Mouse (Mus musculus) liver, embryonic 13.5 days (tissue): Measurements from ENCODE around the gene Il34. TPM values are rescaled to one million over a fixed set of nuclear protein-coding genes. Genes with fewer than 3 reads are reported as not detected.
A peak's percentile ranks its signal among the peaks of the same experiment; 100 is the strongest.
"Not testable (repeated sequence)": the region's sequence is repeated elsewhere in the genome, so short reads cannot be mapped to it uniquely, and the experiment has no call there.

Source experiments
- ATAC-seq: fragments of 200-750 bp; cut with Nextera tagmentation; 2 replicates; pipeline ENCODE4 v1.8.0; 2017; ENCODE audit warnings: low read depth, mild to moderate bottlenecking, moderate number of reproducible peaks, moderate library complexity
- DNase-seq: peaks from one replicate; pipeline ENCODE4 v3.0.0; 2022
- H3K27ac ChIP-seq: fragments of 300-500 bp; sonication (generic); 2 replicates; pipeline ENCODE4 v1.5.1; 2015; ENCODE audit warnings: moderate library complexity, mild to moderate bottlenecking, inconsistent platforms
- H3K27me3 ChIP-seq: fragments of 300-500 bp; sonication (generic); 2 replicates; pipeline ENCODE4 v1.6.1; 2015; ENCODE audit warnings: mild to moderate bottlenecking, inconsistent platforms
- H3K36me3 ChIP-seq: fragments of 300-500 bp; sonication (generic); 2 replicates; pipeline ENCODE4 v1.6.1; 2015; ENCODE audit warnings: mild to moderate bottlenecking, inconsistent platforms
- H3K4me1 ChIP-seq: fragments of 300-500 bp; sonication (generic); replicated peaks from 2 replicates; pipeline ENCODE4 v1.6.1; 2015; ENCODE audit warnings: inconsistent platforms
- H3K4me2 ChIP-seq: fragments of 300-500 bp; sonication (generic); 2 replicates; pipeline ENCODE4 v1.6.1; 2015; ENCODE audit warnings: inconsistent platforms, mild to moderate bottlenecking, moderate library complexity
- H3K4me3 ChIP-seq: fragments of 300-500 bp; sonication (generic); replicated peaks from 2 replicates; pipeline ENCODE4 v1.5.1; 2015; ENCODE audit warnings: mild to moderate bottlenecking, inconsistent platforms
- H3K9ac ChIP-seq: fragments of 300-500 bp; sonication (generic); 2 replicates; pipeline ENCODE4 v1.6.1; 2015; ENCODE audit warnings: mild to moderate bottlenecking, inconsistent platforms
- H3K9me3 ChIP-seq: fragments of 300-500 bp; sonication (generic); replicated peaks from 2 replicates; pipeline ENCODE4 v1.6.1; 2016; ENCODE audit warnings: inconsistent platforms
- WGBS: fragments of 180-500 bp; shearing (Covaris S2); methylation state at CpG from one replicate; pipeline ENCODE4 v1.1.7; 2015; ENCODE audit not compliant: insufficient replicate concordance; 5-methylcytosine and 5-hydroxymethylcytosine counted together
- polyA plus RNA-seq: library from polyadenylated mRNA; unstranded; fragments of >200 nt; fragmentation: Nextera tagmentation; extraction: Ambion mirVana; gene quantifications from 2 replicates; pipeline ENCODE4 v1.2.1, GENCODE M21; 2015

Il34 gene
- polyA plus RNA-seq, 1 experiment from 2014 or later: 0.06 TPM

DNA sequence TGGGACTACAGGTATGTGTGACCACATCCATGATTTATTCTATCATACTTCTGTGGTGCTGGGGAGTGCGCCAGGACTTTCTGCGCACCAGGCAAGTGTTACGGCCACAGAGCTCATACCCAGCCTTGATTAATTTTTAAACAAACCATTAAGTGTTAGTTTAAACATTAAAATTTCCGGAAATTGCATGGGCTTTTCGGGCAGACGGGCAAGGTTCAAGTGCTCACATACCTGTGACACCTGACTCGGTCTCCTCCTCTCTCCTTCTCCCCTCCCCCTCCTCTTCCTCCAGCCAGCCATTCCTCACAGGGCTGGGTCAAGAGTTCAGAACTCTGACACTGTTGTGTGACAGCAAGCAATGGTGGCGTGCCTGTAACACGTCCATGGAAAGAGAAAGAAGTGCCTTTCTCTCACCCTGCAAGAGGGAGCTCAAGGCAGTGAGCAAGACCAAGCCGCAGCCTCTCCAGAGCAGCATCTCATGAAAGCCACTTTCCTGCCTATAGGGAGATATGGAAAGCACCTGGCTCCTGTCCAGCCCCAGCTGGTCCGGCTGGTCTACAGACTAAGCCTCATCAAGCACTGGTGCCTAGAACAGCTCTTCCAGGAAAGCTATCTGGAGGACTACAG lies 13.0 kb downstream of the Il34 start:
- H3K9ac ChIP-seq: no peak overlapping the region
- H3K9me3 ChIP-seq: 0 out of 2 replicates have a peak, but pooled peaks cover 3% of the 10 kb centered on the region
- H3K27me3 ChIP-seq: peaks cover 7% of the 10 kb centered on the region; the same call in 1 of the 2 replicates
- no peaks in the 10 kb centered on the region for H3K36me3 ChIP-seq
- no peak overlapping the region for H3K4me3 ChIP-seq
- WGBS: 61% methylated on average over 11 of the region's 11 CpGs
- no peak overlapping the region for H3K27ac ChIP-seq
- no peak for DNase-seq
- ATAC-seq: no peak
- no peaks in the 10 kb centered on the region for H3K4me1 ChIP-seq
- H3K4me2 ChIP-seq: no peak overlapping the region

DNA sequence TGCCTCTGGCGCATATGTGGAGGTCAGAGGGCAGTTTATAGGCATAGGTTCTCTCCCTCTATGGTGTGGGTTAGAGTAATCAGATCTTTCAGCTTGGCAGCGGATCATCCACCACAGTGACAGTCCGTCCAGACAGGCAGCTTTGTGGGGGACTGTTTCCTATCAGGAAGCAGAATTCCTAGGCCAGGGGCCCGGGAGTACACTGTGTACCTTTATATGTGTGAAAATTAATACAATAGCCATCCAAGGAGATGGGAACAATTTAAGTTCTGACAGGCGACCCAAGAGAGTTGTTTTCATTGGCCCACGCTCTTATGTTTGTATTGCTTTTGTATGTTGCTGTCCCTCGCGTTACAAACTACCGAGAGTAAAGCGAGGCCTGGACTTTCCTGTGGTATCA lies 14.6 kb downstream of the Il34 start:
- Histone ChIP-seq H3K4me1 (peaks cover 4% of the 10 kb centered on the region), H3K9ac (no peak overlapping the region), H3K4me2 (no peak overlapping the region), H3K36me3 (no peaks in the 10 kb centered on the region), H3K4me3 (no peak overlapping the region), H3K27ac (no peak overlapping the region), H3K27me3 (peaks cover 7% of the 10 kb centered on the region; the same call in 1 of the 2 replicates), H3K9me3 (0 out of 2 replicates have a peak, but pooled peaks cover 3% of the 10 kb centered on the region)
- DNase-seq (no peak), ATAC-seq (no peak)
- WGBS: 62% methylated on average over 10 of the region's 10 CpGs

DNA sequence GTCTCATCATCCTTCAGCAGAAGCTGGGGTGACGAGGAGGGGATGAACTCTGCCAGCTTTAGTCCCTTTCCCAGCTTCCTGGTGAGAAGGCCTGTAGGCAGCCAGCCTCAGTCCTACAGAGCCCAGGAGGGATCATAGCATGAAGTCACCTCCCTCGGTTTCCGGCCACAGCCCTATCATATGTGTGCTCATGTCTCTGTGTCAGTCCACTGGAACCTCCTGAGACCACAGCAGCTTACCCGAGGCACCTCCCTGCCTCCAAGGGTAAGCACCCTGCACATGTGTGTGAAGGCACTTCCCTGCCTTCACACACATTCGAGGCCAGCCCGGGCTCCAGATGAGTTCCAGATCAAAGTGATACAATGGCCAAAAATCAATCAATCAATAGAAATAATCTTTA lies 15.5 kb downstream of the Il34 start:
- H3K4me2 ChIP-seq: no peak overlapping the region
- H3K9me3 ChIP-seq: no peaks in the 10 kb centered on the region
- H3K9ac ChIP-seq: no peak overlapping the region
- DNase-seq (no peak), ATAC-seq (no peak)
- WGBS: 27% methylated on average over 6 of the region's 6 CpGs
- peaks cover 7% of the 10 kb centered on the region; the same call in 1 of the 2 replicates for H3K27me3 ChIP-seq
- H3K4me3 ChIP-seq: no peak overlapping the region
- peaks cover 6% of the 10 kb centered on the region for H3K4me1 ChIP-seq
- H3K36me3 ChIP-seq: no peaks in the 10 kb centered on the region
- no peak overlapping the region for H3K27ac ChIP-seq

- 49% methylated on average over 12 of the region's 12 CpGs for WGBS
- no peak overlapping the region for H3K4me2 ChIP-seq
- ATAC-seq: no peak
These were observed 16.2 kb downstream of the Il34 start for GRCm38 (mm10) chr8:110789571-110789970.

GRCm38 (mm10) chr8:110788981-110789380 lies 16.7 kb downstream of the Il34 start:
- Histone ChIP-seq H3K9me3 (no peaks in the 10 kb centered on the region), H3K4me3 (no peak overlapping the region), H3K27ac (no peak overlapping the region), H3K4me1 (peaks cover 6% of the 10 kb centered on the region), H3K27me3 (peaks cover 7% of the 10 kb centered on the region; the same call in 1 of the 2 replicates), H3K36me3 (no peaks in the 10 kb centered on the region), H3K9ac (no peak overlapping the region), H3K4me2 (no peak overlapping the region)
- no peak for DNase-seq
- WGBS: 44% methylated on average over 12 of the region's 12 CpGs
- ATAC-seq: no peak

More at GRCm38 (mm10) chr8:110789571-110789970, 16.2 kb downstream of the Il34 start:
- H3K9ac ChIP-seq: no peak overlapping the region
- H3K36me3 ChIP-seq: no peaks in the 10 kb centered on the region
- H3K4me1 ChIP-seq: peaks cover 6% of the 10 kb centered on the region
- no peak overlapping the region for H3K27ac ChIP-seq
- H3K4me3 ChIP-seq: no peak overlapping the region
- no peak for DNase-seq
- no peaks in the 10 kb centered on the region for H3K9me3 ChIP-seq
- H3K27me3 ChIP-seq: peaks cover 7% of the 10 kb centered on the region; the same call in 1 of the 2 replicates

DNA sequence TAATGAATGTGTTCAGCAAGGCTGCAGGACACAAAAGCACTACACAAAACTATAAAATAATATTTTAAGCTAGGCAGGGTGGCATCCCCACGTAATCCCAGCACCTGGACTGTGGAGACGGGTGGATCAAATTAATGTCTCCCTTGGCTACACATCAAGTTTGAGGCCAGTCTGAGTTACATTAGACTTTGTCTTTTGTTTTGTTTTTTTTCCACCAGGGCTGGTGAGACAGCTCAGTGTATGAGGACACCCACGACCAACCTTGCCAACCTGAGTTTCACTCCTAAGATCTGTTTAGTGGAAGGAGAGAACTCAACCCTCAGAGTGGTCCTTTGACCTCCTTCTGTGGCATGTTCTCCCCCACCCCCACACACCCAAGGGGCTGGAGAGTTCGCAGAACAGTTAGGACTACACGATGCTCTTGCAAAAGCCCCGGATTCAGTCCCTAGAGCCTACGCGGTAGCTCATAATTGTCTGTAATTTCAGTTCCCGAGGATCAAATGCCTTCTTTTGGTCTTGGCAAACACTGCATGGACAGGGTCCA lies 18.2 kb downstream of the Il34 start:
- Histone ChIP-seq H3K9ac (no peak overlapping the region), H3K36me3 (no peaks in the 10 kb centered on the region), H3K4me2 (no peak overlapping the region), H3K27me3 (peaks cover 4% of the 10 kb centered on the region; the same call in 1 of the 2 replicates), H3K4me1 (peaks cover 6% of the 10 kb centered on the region), H3K9me3 (no peaks in the 10 kb centered on the region), H3K4me3 (no peak overlapping the region), H3K27ac (no peak overlapping the region)
- no peak for ATAC-seq
- WGBS: 71% methylated on average over 9 of the region's 9 CpGs
- no peak for DNase-seq

DNA sequence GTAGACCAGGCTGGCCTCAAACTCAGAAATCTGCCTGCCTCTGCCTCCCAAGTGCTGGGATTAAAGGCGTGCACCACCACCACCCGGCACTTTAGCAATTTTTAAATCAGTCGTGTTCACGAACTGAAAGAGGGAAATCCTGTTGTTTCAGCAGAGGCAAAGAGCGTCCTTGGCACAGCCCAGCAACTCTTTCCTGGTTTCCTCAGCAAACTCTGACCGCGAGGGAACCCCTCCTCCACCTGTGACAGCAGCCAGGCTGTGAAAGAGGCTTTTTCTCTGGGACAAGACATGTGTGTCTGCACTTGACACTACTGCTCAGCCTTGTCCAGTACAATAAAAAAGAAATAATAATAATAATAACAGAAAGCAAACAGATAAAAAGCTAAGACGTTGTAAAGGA lies 18.8 kb downstream of the Il34 start:
- Histone ChIP-seq H3K36me3 (no peaks in the 10 kb centered on the region), H3K4me3 (no peak overlapping the region), H3K4me2 (no peak overlapping the region), H3K9me3 (no peaks in the 10 kb centered on the region), H3K27me3 (peaks cover 4% of the 10 kb centered on the region; the same call in 1 of the 2 replicates), H3K4me1 (peaks cover 6% of the 10 kb centered on the region), H3K9ac (no peak overlapping the region), H3K27ac (no peak overlapping the region)
- 61% methylated on average over 8 of the region's 8 CpGs for WGBS
- no peak for ATAC-seq
- DNase-seq: no peak

DNA sequence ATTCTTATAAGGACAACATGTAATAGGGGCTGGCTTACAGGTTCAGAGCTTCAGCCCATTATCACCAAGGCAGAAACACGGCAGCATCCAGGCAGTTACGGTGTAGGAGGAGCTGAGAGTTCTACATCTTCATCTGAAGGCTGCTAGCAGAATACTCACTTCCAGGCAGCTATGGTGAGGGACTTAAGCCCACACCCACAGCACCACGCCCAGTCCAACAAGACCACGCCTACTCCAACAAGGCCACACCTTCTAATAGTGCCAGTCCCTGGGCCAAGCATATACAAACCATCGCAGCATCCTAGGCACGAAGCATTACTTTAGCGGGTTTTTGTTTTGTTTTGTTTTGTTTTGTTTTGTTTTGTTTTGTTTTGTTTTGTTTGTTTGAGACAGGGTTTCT lies 19.2 kb downstream of the Il34 start:
- DNase-seq (peak; percentile 29), ATAC-seq (peak; percentile 50; the same call in 1 of the 2 replicates)
- H3K9me3 ChIP-seq, H3K9ac ChIP-seq, H3K4me3 ChIP-seq, H3K27me3 ChIP-seq, H3K4me1 ChIP-seq, H3K4me2 ChIP-seq, H3K27ac ChIP-seq, H3K36me3 ChIP-seq: not testable (repeated sequence)
- WGBS: 54% methylated on average over 7 of the region's 7 CpGs

DNA sequence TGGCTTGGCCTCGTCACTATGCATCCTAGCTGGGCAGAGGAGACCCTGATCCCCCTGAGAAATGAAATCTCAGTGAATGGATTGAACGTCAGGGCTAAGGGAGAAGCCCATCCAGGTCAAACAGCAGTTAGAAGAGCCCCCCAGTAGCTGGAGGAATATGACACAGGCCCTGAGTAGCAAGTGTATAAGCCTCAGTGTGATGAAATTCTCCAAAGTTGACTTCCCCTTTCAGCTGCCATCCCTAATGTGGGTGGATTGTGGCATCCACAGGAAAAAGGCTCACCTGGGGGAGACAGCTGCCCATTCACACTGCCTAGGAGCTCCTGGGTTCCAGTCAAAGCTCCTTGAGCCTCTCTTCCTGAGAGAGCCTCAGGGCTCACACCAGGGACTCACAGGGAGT lies 20.4 kb downstream of the Il34 start:
- Histone ChIP-seq H3K9me3 (no peaks in the 10 kb centered on the region), H3K4me2 (no peak overlapping the region), H3K27ac (no peak overlapping the region), H3K27me3 (peaks cover 4% of the 10 kb centered on the region; the same call in 1 of the 2 replicates), H3K36me3 (no peaks in the 10 kb centered on the region), H3K4me1 (peaks cover 6% of the 10 kb centered on the region), H3K9ac (no peak overlapping the region), H3K4me3 (no peak overlapping the region)
- no peak for ATAC-seq
- WGBS: 58% methylated on average over 2 of the region's 2 CpGs
- DNase-seq: no peak

DNA sequence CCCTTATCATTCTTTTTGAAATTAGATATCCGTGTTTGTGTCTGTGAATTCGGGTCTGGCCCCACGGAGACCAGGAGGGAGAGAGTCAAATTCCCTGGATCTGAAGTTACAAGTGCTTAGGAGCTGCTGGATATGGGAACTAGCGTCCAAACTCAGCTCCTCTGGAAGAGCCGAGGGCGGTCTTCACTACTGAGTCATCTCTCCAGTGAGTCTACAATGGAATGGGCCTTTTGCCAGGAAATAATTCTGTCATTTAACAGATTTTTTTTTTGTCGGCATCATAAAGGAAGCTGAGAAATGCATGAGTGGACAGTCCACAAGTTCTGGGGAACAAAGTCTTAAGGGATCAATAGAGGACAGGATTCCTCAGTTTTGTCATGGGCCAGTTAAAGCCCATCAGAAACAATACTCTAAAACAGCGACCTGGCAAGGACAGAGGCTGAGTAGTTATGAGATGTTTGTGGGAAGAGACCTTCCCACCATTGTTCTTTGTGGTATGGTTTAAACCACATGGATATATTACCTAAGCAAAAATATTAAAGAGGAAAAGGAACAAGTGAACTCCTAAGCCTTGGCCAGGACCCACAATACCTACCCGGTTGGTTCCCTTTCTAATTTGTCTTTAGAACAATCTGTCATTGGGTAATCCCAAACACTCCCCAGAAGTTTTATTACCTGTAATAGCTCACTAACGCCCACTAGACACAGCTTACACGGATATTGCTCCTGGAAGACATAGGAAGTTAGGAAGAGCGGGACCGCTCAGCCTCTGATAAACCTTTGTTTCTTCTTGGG lies 25.6 kb downstream of the Il34 start:
- ATAC-seq: no peak
- no peaks in the 10 kb centered on the region for H3K4me1 ChIP-seq

DNA sequence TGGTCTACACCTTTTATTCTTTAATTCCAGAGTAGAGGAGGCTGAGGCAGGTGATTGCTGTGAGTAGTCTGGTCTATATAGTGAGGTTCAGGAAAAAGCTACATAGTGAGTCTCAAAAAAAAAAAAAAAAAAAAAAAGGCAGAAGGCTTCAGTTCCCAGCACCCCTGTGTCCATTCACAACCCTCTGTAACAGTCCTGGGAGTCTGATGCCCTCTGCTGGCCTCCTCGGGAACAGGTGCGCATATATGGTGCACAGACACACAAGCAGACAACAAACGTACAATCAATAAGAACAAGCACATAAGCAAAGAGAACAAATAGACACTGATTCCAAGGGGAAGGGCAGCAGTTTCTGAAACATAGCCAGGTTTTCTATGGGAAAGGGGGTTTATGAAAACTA lies 29.4 kb downstream of the Il34 start:
- no peak for ATAC-seq
- H3K36me3 ChIP-seq: no peaks in the 10 kb centered on the region
- H3K27ac ChIP-seq: no peak overlapping the region
- H3K9me3 ChIP-seq: no peaks in the 10 kb centered on the region; the same call in 1 of the 2 replicates
- H3K4me1 ChIP-seq: no peaks in the 10 kb centered on the region
- no peak overlapping the region for H3K4me3 ChIP-seq
- H3K27me3 ChIP-seq: no peaks in the 10 kb centered on the region
- H3K4me2 ChIP-seq: no peak overlapping the region
- no peak for DNase-seq
- no peak overlapping the region for H3K9ac ChIP-seq
- WGBS: 84% methylated on average over 3 of the region's 3 CpGs

More for the DNA sequence above, 25.6 kb downstream of the Il34 start:
- no peak for DNase-seq
- H3K27me3 ChIP-seq: no peaks in the 10 kb centered on the region
- no peak overlapping the region for H3K4me3 ChIP-seq
- no peak overlapping the region for H3K27ac ChIP-seq
- WGBS: 66% methylated on average over 13 of the region's 13 CpGs
- H3K36me3 ChIP-seq: no peaks in the 10 kb centered on the region
- no peak overlapping the region for H3K4me2 ChIP-seq
- no peak overlapping the region for H3K9ac ChIP-seq
- H3K9me3 ChIP-seq: no peaks in the 10 kb centered on the region; the same call in 1 of the 2 replicates
